Mouse (Mus musculus) lung, postnatal 0 days (tissue): ENCODE data around the gene Armcx1. TPM values are rescaled to one million over a fixed set of nuclear protein-coding genes. Genes with fewer than 3 reads are reported as not detected.

Experiments used
- ATAC-seq: fragments of 200-750 bp; cut with Nextera tagmentation; 2 replicates; pipeline ENCODE4 v1.8.0; 2017; ENCODE audit warnings: moderate library complexity
- DNase-seq: peaks from one replicate; pipeline ENCODE4 v3.0.0-alpha.2; 2016; ENCODE audit warnings: low spot score
- H3K27ac ChIP-seq: fragments of 300-500 bp; sonication (generic); 2 replicates; pipeline ENCODE4 v1.5.1; 2014; ENCODE audit warnings: antibody characterized with exemption, mild to moderate bottlenecking, low read length, mixed read lengths
- H3K27me3 ChIP-seq: fragments of 300-500 bp; sonication (generic); replicated peaks from 2 replicates; pipeline ENCODE4 v1.6.1; 2014; ENCODE audit warnings: low read length, mixed read lengths; ENCODE audit not compliant: insufficient read depth
- H3K36me3 ChIP-seq: fragments of 300-500 bp; sonication (generic); 2 replicates; pipeline ENCODE4 v1.6.1; 2014; ENCODE audit warnings: low read length, mixed read lengths; ENCODE audit not compliant: insufficient read depth
- H3K4me1 ChIP-seq: fragments of 300-500 bp; sonication (generic); 2 replicates; pipeline ENCODE4 v1.6.1; 2014; ENCODE audit warnings: antibody characterized with exemption, low read depth, low read length, mixed read lengths; ENCODE audit not compliant: insufficient read depth
- H3K4me2 ChIP-seq: fragments of 300-500 bp; sonication (generic); replicated peaks from 2 replicates; pipeline ENCODE4 v1.6.1; 2014; ENCODE audit warnings: low read depth, mild to moderate bottlenecking, low read length, moderate library complexity, mixed read lengths
- H3K4me3 ChIP-seq: fragments of 300-500 bp; sonication (generic); 2 replicates; pipeline ENCODE4 v1.5.1; 2014; ENCODE audit warnings: low read depth, low read length
- H3K9ac ChIP-seq: fragments of 300-500 bp; sonication (generic); replicated peaks from 2 replicates; pipeline ENCODE4 v1.6.1; 2014; ENCODE audit warnings: low read depth, mild to moderate bottlenecking
- H3K9me3 ChIP-seq: fragments of 300-500 bp; sonication (generic); 2 replicates; pipeline ENCODE4 v1.6.1; 2016; ENCODE audit warnings: low read length, mixed read lengths
- CTCF ChIP-seq: IDR thresholded peaks from 2 replicates; pipeline ENCODE4 v1.5.1; 2016; ENCODE audit warnings: antibody characterized with exemption, mild to moderate bottlenecking
- EP300 ChIP-seq: IDR thresholded peaks from 2 replicates; pipeline ENCODE4 v1.6.1; 2016; ENCODE audit warnings: antibody characterized with exemption, mild to moderate bottlenecking, control low read depth
- WGBS: fragments of 180-500 bp; shearing (Covaris S2); extraction: QIAGEN DNeasy Blood & Tissue Kit; methylation state at CpG from one replicate; pipeline ENCODE4 v1.1.7; 2014; 5-methylcytosine and 5-hydroxymethylcytosine counted together
- polyA plus RNA-seq: library from polyadenylated mRNA; unstranded; fragments of >200 nt; fragmentation: Nextera tagmentation; extraction: Ambion mirVana; gene quantifications from 2 replicates; pipeline ENCODE4 v1.2.1, GENCODE M21; 2015

Gene Armcx1
- polyA plus RNA-seq, result 33.3 and 37.3 TPM in 2 replicates

DNA sequence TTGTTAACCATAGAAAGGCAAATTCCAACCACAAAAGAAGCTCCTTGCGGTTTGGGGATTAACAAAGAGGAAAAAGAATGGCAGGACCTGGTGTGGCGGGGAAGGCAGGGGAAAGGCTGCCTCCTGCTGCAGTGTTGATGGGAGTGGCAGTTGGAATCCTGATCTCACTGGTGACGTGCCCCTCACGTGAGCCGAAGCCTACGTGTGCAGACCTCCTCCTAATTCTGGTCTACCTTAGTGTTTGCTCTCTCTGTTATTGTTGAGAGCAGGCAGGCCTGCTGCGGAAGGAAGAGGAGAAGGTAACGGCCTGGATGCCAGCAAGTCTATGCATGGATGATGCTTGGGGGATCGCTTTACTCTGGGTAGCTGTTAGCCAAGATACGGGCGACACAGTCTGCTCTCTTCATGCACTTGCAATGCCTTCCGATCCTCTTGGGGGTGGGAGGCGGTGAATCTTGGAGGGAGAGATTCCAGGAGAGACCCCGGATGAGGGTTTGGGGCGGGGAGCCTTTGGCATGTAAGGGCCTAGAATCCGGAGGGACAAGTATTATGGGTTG lies at the start of gene Armcx1:
Armcx1 (plus strand) TSS at position 212 of the 557 bp plus-strand sequence.
- peak within 1 kb of the TSS; percentile 78 for H3K27ac ChIP-seq
- no peaks in the 10 kb centered on the region for H3K4me1 ChIP-seq
- 17% methylated on average over 16 of the region's 16 CpGs for whole genome bisulfite sequencing
- ATAC-seq (peak; percentile 96), DNase-seq (peak; percentile 81)
- TF ChIP-seq EP300 (no peak), CTCF (peak; percentile 42)
- peak within 1 kb of the TSS; percentile 45 for H3K4me3 ChIP-seq
- H3K27me3 ChIP-seq, result no peaks in the 10 kb centered on the region
- peak within 1 kb of the TSS; percentile 26; the same call in 1 of the 2 replicates for H3K9ac ChIP-seq
- peak within 1 kb of the TSS; percentile 60 for H3K4me2 ChIP-seq
- no peaks in the 10 kb centered on the region for H3K9me3 ChIP-seq
- no peaks in the 10 kb centered on the region for H3K36me3 ChIP-seq

DNA sequence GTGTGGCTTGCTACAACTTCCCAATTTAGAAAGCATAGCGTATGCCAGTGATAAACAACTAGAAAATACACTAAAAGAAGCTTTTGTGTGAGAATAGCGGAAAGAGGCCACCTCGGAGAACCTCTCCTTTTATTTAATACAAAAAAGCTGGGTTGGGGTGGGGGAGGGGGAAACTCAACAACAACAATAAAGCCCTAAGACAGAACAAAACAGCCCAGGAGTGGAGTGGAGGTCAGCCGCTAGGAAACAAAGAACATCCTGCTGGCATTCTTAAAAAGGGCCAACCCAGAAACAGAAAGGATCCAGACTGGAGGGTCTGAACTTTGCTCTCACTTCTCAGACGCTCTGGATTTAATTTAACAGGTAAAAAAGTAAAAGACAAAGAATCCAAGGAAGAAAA lies 42.7 kb upstream of the Armcx1 start:
- TF ChIP-seq CTCF (no peak), EP300 (no peak)
- ATAC-seq (no peak), DNase-seq (no peak)
- H3K4me2 ChIP-seq, result no peak overlapping the region
- 54% methylated on average over 5 of the region's 5 CpGs for WGBS
- no peak overlapping the region for H3K27ac ChIP-seq
- no peaks in the 10 kb centered on the region for H3K9me3 ChIP-seq
- no peak overlapping the region for H3K4me3 ChIP-seq
- no peaks in the 10 kb centered on the region for H3K27me3 ChIP-seq
- H3K9ac ChIP-seq, result no peak overlapping the region
- H3K36me3 ChIP-seq, result no peaks in the 10 kb centered on the region
- H3K4me1 ChIP-seq, result no peaks in the 10 kb centered on the region

GRCm38 (mm10) chrX:134675959-134676358 lies 41.8 kb upstream of the Armcx1 start:
- no peak for TF ChIP-seq EP300
- TF ChIP-seq CTCF, result no peak
- DNase-seq (no peak), ATAC-seq (no peak)
- no peaks in the 10 kb centered on the region for H3K9me3 ChIP-seq
- H3K27me3 ChIP-seq, result no peaks in the 10 kb centered on the region
- H3K27ac ChIP-seq, result no peak overlapping the region
- H3K9ac ChIP-seq, result no peak overlapping the region
- no peaks in the 10 kb centered on the region for H3K4me1 ChIP-seq
- WGBS, result 65% methylated on average over 1 of the region's 1 CpGs
- no peak overlapping the region for H3K4me3 ChIP-seq
- H3K4me2 ChIP-seq, result no peak overlapping the region
- H3K36me3 ChIP-seq, result no peaks in the 10 kb centered on the region

GRCm38 (mm10) chrX:134684936-134685335 lies 32.8 kb upstream of the Armcx1 start:
- H3K4me3 ChIP-seq, result no peak overlapping the region
- H3K4me1 ChIP-seq, result no peaks in the 10 kb centered on the region
- no peak overlapping the region for H3K9ac ChIP-seq
- H3K9me3 ChIP-seq, result no peaks in the 10 kb centered on the region
- H3K27me3 ChIP-seq, result no peaks in the 10 kb centered on the region
- ATAC-seq (no peak), DNase-seq (no peak)
- TF ChIP-seq CTCF (no peak), EP300 (no peak)
- no peaks in the 10 kb centered on the region for H3K36me3 ChIP-seq
- no peak overlapping the region for H3K27ac ChIP-seq
- H3K4me2 ChIP-seq, result no peak overlapping the region
- WGBS, result 36% methylated on average over 5 of the region's 5 CpGs

DNA sequence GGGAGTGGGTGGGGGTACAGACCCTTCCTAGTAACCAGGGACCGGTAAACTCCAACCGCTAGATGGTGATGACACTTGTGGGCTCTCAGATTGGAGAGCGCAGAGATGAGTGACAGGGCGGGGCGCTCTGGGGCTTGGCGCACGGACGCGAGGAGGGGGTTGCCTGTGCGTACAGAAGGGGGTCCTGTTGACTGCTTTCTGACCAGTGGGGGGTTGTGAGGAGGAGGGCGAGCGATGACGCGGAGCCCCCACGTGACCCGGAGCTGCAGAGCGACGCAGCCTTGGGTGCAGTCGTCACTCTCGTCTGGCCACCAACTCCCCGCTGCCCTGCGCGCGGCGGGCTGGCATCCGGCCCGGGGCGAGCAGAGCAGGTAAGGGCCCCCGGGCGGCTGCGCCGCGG lies 31.5 kb upstream of the Armcx1 start, which contains the start of gene Armcx4:
Armcx4 (plus strand) TSS at position 253 of the 400 bp plus-strand sequence.
- DNase-seq (peak; percentile 71), ATAC-seq (peak; percentile 90)
- H3K27me3 ChIP-seq, result no peaks in the 10 kb centered on the region
- H3K4me2 ChIP-seq, result peak within 1 kb of the TSS; percentile 57
- WGBS, result 15% methylated on average over 25 of the region's 33 CpGs
- H3K36me3 ChIP-seq, result no peaks in the 10 kb centered on the region
- peak within 1 kb of the TSS; percentile 36 for H3K9ac ChIP-seq
- H3K4me3 ChIP-seq, result peak within 1 kb of the TSS; percentile 53
- no peaks in the 10 kb centered on the region for H3K4me1 ChIP-seq
- peak within 1 kb of the TSS; percentile 57; the same call in 1 of the 2 replicates for H3K27ac ChIP-seq
- TF ChIP-seq CTCF, result peak; percentile 31
- TF ChIP-seq EP300, result no peak
- no peaks in the 10 kb centered on the region for H3K9me3 ChIP-seq

DNA sequence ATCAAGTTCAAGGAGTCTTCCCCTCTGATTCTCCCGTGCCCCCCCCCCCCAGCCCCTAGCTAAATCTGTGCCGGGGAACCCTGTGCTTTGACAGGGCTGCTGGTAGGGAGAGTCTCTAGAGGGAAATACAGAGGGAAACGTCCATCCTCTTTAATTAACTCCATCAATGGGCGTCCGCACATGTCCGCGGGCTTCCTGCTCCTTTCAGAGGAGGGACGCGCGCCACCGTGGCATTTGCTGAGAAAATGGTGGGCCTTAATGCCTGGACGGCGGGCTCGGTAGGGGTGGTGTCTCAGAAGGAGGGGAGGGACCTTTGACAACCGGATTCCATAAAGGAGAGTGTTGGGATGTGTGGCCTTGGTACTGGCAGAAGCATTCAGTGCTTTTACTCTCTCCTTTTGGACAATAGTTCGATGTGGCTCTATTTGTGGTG lies 31.0 kb upstream of the Armcx1 start:
- TF ChIP-seq CTCF, result no peak

More for the DNA sequence above, 31.0 kb upstream of the Armcx1 start:
- ATAC-seq (peak; percentile 76), DNase-seq (peak; percentile 31)
- no peaks in the 10 kb centered on the region for H3K36me3 ChIP-seq
- H3K27ac ChIP-seq, result peak overlapping the region; percentile 57; the same call in 1 of the 2 replicates
- H3K4me1 ChIP-seq, result no peaks in the 10 kb centered on the region
- no peaks in the 10 kb centered on the region for H3K9me3 ChIP-seq
- H3K9ac ChIP-seq, result peak overlapping the region; percentile 36
- WGBS, result 9% methylated on average over 15 of the region's 16 CpGs
- peak overlapping the region; percentile 57 for H3K4me2 ChIP-seq
- H3K4me3 ChIP-seq, result peak overlapping the region; percentile 53
- H3K27me3 ChIP-seq, result no peaks in the 10 kb centered on the region
